Mouse (Mus musculus): ENCODE measurements around the gene Rbbp5. TPM values are rescaled to one million over a fixed set of nuclear protein-coding genes. Genes with fewer than 3 reads are reported as not detected.
A peak's percentile ranks its signal among the peaks of the same experiment; 100 is the strongest.

The Rbbp5 gene
- polyA plus RNA-seq, 1 experiment from 2014 or later: 13.8 TPM

DNA sequence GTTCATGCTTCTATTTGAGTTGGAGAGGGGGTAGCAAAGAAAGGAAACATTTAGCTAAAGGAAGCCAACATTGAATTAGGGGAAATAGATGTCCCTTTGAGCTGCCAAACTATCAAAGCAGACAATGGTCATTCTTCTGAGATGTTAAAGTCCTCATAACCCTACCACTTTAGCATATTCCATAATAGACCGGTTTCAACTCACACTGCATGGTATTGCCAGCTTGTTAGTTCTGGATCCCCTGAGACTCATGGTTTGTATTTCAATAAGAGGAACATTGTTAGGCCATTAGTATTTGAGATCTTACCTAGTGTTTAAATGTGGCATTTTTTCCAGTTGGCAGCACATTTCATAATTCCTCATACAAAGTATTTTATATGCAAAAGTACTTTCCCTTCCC is 40.2 kb upstream of the Rbbp5 start:
- Histone ChIP-seq H3K4me2 (replicated peaks; ENCODE audit: low read depth) (no peak overlapping the region), H3K4me3 (ENCODE audit: low read depth, low read length) (no peak overlapping the region), H3K36me3 (ENCODE audit: control insufficient read depth, insufficient read depth, low read length) (peaks cover 14% of the 10 kb centered on the region), H3K27me3 (ENCODE audit: control insufficient read depth, insufficient read depth, low read length) (no peaks in the 10 kb centered on the region), H3K9me3 (ENCODE audit: control insufficient read depth, low read length) (no peaks in the 10 kb centered on the region), H3K27ac (replicated peaks) (no peak overlapping the region; the same call in 1 of the 2 replicates), H3K4me1 (replicated peaks; ENCODE audit: control insufficient read depth, insufficient read depth) (no peaks in the 10 kb centered on the region), H3K9ac (ENCODE audit: low read length) (no peak overlapping the region)
- ATAC-seq (ENCODE audit: low FRiP score, low TSS enrichment) (no peak), DNase-seq (ENCODE audit: low spot score) (no peak)
- TF ChIP-seq EP300 (optimal IDR thresholded peaks at IDR 0.05) (no peak), CTCF (IDR thresholded peaks at IDR 0.05; ENCODE audit: low read depth) (no peak)
- 83% methylated on average over 1 of the region's 1 CpGs for whole genome bisulfite sequencing

DNA sequence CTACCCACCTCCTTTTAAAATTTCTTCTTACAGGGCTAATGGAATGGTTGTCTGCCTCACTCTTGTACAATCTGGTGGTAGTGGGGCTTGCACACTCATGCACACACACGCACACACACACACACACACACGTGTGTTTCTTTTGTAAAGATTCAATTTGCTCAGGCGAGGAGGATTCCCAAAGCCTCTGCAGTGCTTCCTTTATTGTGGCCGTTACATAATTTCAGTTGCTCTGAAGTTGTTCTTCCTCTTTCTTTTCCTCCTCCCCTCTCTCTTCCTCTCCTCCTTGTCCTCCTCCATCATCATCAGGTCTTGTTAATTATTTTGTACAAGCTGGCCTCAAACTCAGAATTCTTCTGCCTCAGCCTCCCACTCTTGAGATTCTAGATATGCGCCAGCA is 39.8 kb upstream of the Rbbp5 start:
- Histone ChIP-seq H3K9me3 (ENCODE audit: control insufficient read depth, low read length) (no peaks in the 10 kb centered on the region), H3K4me1 (replicated peaks; ENCODE audit: control insufficient read depth, insufficient read depth) (no peaks in the 10 kb centered on the region), H3K4me2 (replicated peaks; ENCODE audit: low read depth) (no peak overlapping the region), H3K36me3 (ENCODE audit: control insufficient read depth, insufficient read depth, low read length) (peaks cover 14% of the 10 kb centered on the region), H3K4me3 (ENCODE audit: low read depth, low read length) (no peak overlapping the region), H3K9ac (ENCODE audit: low read length) (no peak overlapping the region), H3K27me3 (ENCODE audit: control insufficient read depth, insufficient read depth, low read length) (no peaks in the 10 kb centered on the region), H3K27ac (replicated peaks) (no peak overlapping the region)
- DNase-seq (ENCODE audit: low spot score): no peak
- WGBS: 83% methylated on average over 5 of the region's 5 CpGs
- no peak for ATAC-seq (ENCODE audit: low FRiP score, low TSS enrichment)
- no peak for TF ChIP-seq EP300 (optimal IDR thresholded peaks at IDR 0.05)
- no peak for TF ChIP-seq CTCF (IDR thresholded peaks at IDR 0.05; ENCODE audit: low read depth)

GRCm38 (mm10) chr1:132440896-132441435 is 36.2 kb upstream of the Rbbp5 start:
- Histone ChIP-seq H3K4me2 (replicated peaks; ENCODE audit: low read depth) (no peak overlapping the region), H3K27ac (replicated peaks) (no peak overlapping the region), H3K9ac (ENCODE audit: low read length) (no peak overlapping the region), H3K4me1 (replicated peaks; ENCODE audit: control insufficient read depth, insufficient read depth) (no peaks in the 10 kb centered on the region), H3K9me3 (ENCODE audit: control insufficient read depth, low read length) (no peaks in the 10 kb centered on the region), H3K27me3 (ENCODE audit: control insufficient read depth, insufficient read depth, low read length) (no peaks in the 10 kb centered on the region), H3K4me3 (ENCODE audit: low read depth, low read length) (no peak overlapping the region), H3K36me3 (ENCODE audit: control insufficient read depth, insufficient read depth, low read length) (peaks cover 10% of the 10 kb centered on the region)
- DNase-seq (ENCODE audit: low spot score) (no peak), ATAC-seq (ENCODE audit: low FRiP score, low TSS enrichment) (no peak)
- WGBS: 61% methylated on average over 1 of the region's 1 CpGs
- TF ChIP-seq CTCF (IDR thresholded peaks at IDR 0.05; ENCODE audit: low read depth): peak; percentile 34
- no peak for TF ChIP-seq EP300 (optimal IDR thresholded peaks at IDR 0.05)

DNA sequence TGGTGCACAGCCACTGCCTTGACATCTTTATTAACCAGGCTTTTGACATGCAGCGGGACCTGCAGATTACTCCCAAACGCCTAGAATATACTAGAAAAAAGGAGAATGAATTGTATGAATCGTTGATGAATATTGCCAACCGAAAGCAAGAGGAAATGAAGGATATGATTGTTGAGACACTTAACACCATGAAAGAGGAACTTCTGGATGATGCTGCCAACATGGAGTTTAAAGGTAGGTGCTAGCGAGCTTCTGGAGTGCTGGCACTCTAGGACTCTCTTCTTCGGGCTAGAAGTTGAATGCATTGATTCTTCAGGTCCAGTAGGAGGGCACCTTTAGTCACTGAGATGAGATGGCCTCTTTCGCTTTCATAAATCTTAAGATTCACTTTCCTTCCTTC is 27.4 kb upstream of the Rbbp5 start:
- TF ChIP-seq CTCF (IDR thresholded peaks at IDR 0.05; ENCODE audit: low read depth) (no peak), EP300 (optimal IDR thresholded peaks at IDR 0.05) (no peak)
- Histone ChIP-seq H3K4me3 (ENCODE audit: low read depth, low read length) (no peak overlapping the region), H3K36me3 (ENCODE audit: control insufficient read depth, insufficient read depth, low read length) (peaks cover 10% of the 10 kb centered on the region; the same call in 1 of the 2 replicates), H3K4me2 (replicated peaks; ENCODE audit: low read depth) (no peak overlapping the region), H3K27me3 (ENCODE audit: control insufficient read depth, insufficient read depth, low read length) (no peaks in the 10 kb centered on the region), H3K9ac (ENCODE audit: low read length) (no peak overlapping the region), H3K27ac (replicated peaks) (no peak overlapping the region), H3K4me1 (replicated peaks; ENCODE audit: control insufficient read depth, insufficient read depth) (no peaks in the 10 kb centered on the region), H3K9me3 (ENCODE audit: control insufficient read depth, low read length) (no peaks in the 10 kb centered on the region)
- DNase-seq (ENCODE audit: low spot score): no peak
- WGBS: 90% methylated on average over 7 of the region's 7 CpGs
- no peak for ATAC-seq (ENCODE audit: low FRiP score, low TSS enrichment)

GRCm38 (mm10) chr1:132464651-132465050 is 12.5 kb upstream of the Rbbp5 start:
- no peak overlapping the region for H3K4me3 ChIP-seq (ENCODE audit: low read depth, low read length)
- no peak overlapping the region for H3K9ac ChIP-seq (ENCODE audit: low read length)
- H3K36me3 ChIP-seq (ENCODE audit: control insufficient read depth, insufficient read depth, low read length): peaks cover 6% of the 10 kb centered on the region; the same call in 1 of the 2 replicates
- TF ChIP-seq EP300 (optimal IDR thresholded peaks at IDR 0.05) (no peak), CTCF (IDR thresholded peaks at IDR 0.05; ENCODE audit: low read depth) (no peak)
- no peak for ATAC-seq (ENCODE audit: low FRiP score, low TSS enrichment)
- no peak overlapping the region for H3K27ac ChIP-seq (replicated peaks)
- no peaks in the 10 kb centered on the region for H3K4me1 ChIP-seq (replicated peaks; ENCODE audit: control insufficient read depth, insufficient read depth)
- 80% methylated on average over 5 of the region's 5 CpGs for WGBS
- no peaks in the 10 kb centered on the region for H3K9me3 ChIP-seq (ENCODE audit: control insufficient read depth, low read length)
- H3K27me3 ChIP-seq (ENCODE audit: control insufficient read depth, insufficient read depth, low read length): no peaks in the 10 kb centered on the region
- DNase-seq (ENCODE audit: low spot score): no peak
- no peak overlapping the region for H3K4me2 ChIP-seq (replicated peaks; ENCODE audit: low read depth)

DNA sequence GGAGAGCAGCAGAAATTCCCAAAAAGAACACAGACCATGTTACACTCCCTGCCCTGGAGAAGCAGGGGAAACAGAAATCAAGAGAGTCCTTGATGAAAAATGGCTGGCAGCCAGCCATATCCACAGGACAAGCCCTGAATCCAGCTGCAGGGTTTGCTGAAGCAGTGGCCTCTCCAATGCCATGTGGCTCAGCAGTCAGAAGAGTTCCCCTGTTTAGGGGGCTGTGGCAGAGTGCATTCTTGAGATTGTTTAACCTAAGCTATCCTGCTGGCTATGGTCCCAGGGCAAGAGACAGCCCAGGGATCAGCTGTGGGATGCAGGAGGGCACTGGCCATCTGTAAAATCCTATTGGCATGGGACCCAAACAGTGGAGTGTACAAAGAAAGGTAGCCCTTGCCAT is 8.2 kb upstream of the Rbbp5 start:
- no peaks in the 10 kb centered on the region for H3K4me1 ChIP-seq (replicated peaks; ENCODE audit: control insufficient read depth, insufficient read depth)

More for the DNA sequence above, 8.2 kb upstream of the Rbbp5 start:
- H3K9me3 ChIP-seq (ENCODE audit: control insufficient read depth, low read length): no peaks in the 10 kb centered on the region
- DNase-seq (ENCODE audit: low spot score): no peak
- peaks cover 3% of the 10 kb centered on the region; the same call in 1 of the 2 replicates for H3K36me3 ChIP-seq (ENCODE audit: control insufficient read depth, insufficient read depth, low read length)
- no peak overlapping the region for H3K9ac ChIP-seq (ENCODE audit: low read length)
- no peaks in the 10 kb centered on the region for H3K27me3 ChIP-seq (ENCODE audit: control insufficient read depth, insufficient read depth, low read length)
- H3K4me3 ChIP-seq (ENCODE audit: low read depth, low read length): no peak overlapping the region
- TF ChIP-seq CTCF (IDR thresholded peaks at IDR 0.05; ENCODE audit: low read depth): no peak
- TF ChIP-seq EP300 (optimal IDR thresholded peaks at IDR 0.05): no peak
- no peak overlapping the region for H3K4me2 ChIP-seq (replicated peaks; ENCODE audit: low read depth)
- ATAC-seq (ENCODE audit: low FRiP score, low TSS enrichment): no peak
- no peak overlapping the region for H3K27ac ChIP-seq (replicated peaks)
